Mouse (Mus musculus) stomach, postnatal 0 days (tissue): ENCODE data around the gene Sh3bp2.

Experiments used
- CTCF ChIP-seq: IDR thresholded peaks from 2 replicates; pipeline ENCODE4 v1.5.1; 2016; ENCODE audit warnings: antibody characterized with exemption, low read depth, mild to moderate bottlenecking, moderate library complexity
- EP300 ChIP-seq: optimal IDR thresholded peaks from 2 replicates; pipeline ENCODE3; 2016; ENCODE audit warnings: antibody characterized with exemption

DNA sequence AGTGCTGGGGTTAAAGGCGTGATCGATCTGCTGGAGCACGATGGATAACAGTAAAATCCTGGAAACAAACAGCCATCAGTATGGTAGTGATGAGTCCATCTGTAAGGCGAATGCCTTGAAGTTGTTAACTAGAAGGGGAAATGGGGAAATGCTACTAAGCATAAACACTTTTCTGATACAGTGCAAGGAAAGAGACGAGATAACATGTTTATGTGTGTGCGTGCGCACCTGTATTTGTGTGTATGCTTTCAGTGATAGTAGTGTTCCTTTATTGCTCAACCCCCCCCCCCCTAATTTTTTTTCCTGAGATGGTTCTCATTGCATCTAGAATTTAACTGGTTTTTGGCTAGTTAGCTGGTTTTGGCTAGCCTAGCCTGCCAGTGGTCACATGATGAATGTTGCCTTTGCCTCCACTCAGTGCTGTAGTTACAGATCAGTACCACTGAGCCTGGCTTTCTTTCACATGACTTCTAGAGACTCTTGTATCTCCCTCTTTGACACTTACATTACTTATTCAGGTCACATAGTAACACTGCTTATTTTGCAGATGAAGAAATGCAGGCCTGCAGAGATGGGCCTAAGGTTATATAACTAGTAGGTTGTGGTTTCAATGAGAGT, 52.5 kb downstream of the Sh3bp2 start:
- no peak for TF ChIP-seq CTCF
- no peak for TF ChIP-seq EP300
